Mouse (Mus musculus) cortical plate, adult 2 months (tissue): Measurements from ENCODE around the gene Mroh3.

Experiments
- CTCF ChIP-seq: fragments of 200-500 bp; IDR thresholded peaks from 2 replicates; pipeline ENCODE4 v1.5.1; 2011; ENCODE audit warnings: mild to moderate bottlenecking, control low read depth, low read length; ENCODE audit not compliant: insufficient read depth; ENCODE audit errors: extremely low read depth
- POLR2A ChIP-seq: fragments of 200-500 bp; IDR thresholded peaks from 2 replicates; pipeline ENCODE4 v1.6.1; 2011; ENCODE audit warnings: mild to moderate bottlenecking, low read length, control low read depth; ENCODE audit not compliant: insufficient read depth; ENCODE audit errors: extremely low read depth

DNA sequence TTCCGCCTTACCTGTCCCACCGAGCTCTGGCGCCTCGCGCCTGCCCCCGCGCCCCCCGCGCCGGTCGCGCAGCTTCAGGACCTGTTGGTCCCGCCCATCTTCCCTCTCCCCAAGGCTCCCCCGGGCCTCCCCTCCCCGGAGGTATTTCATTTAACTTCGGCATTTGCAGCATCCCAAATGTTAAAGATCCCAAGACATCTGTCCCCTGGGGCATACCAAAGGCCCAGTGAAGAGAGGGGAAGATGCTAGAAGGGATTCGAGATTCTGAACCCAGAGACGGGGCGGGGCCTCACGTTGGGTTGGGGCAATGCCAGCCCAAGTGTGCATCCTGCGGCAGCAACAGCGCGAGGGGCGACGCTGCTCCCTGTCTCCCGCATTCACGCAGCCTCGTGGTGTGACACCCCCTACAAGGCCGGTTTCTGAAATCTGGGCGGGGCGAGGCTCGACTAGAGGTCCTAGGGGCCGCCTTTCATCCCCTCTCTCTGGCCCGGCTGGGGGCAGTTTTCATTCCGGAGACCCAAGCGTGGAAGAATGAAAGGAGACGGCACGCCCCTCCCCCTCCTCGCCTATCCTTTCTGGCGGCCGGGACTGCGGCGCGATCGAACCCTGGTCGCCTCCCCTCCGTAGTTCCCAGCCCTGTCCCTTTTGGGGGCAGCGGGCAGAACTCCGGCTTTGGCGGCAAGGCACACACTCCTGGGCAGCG lies 21.4 kb upstream of the Mroh3 start, which contains the start of gene Inava:
- TF ChIP-seq POLR2A (no peak), CTCF (no peak)
